Mouse (Mus musculus): ENCODE data around the gene Txnl4b.

The Txnl4b gene

GRCm38 (mm10) chr8:109595854-109596253 is 30.2 kb downstream of the Txnl4b start:
- DNase-seq (ENCODE audit: low read depth), result no peak

DNA sequence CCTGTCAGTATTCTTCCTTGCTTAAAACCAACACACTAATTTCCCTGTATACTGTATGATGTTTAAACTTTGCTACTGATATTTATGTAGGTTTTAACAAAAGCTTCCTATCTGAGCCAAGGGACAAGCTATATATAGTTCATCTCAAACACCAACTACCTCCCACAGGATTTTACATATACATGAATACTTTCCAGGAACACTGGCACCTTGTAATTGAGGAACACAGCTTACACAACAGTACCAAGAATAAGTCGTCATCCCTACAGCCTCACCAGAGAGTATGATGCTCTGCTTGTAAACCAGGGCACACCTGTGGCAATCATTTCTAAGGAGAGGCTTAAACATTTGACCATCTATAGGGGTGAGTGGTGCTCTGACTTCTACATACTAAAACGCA is 41.0 kb downstream of the Txnl4b start:
- no peak for DNase-seq (ENCODE audit: low read depth)

DNA sequence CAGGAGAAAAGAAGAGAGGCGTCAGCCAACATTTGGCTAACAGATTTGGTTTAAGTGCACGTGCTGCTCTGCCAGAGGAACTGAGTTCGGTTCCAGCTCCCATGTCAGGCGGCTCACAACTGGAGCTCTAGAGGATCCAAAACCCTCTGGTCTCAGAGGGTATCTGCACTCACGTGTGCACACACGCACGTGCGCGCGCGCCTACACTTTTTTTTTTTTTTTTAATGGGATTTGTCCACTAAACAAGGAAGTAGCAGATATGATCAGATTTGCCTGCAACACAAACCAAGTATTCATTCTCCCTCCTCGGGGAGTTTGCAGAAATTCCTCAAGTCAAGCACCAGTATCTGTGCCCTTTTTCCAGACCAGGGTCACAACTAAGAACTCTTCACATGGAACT is 42.0 kb downstream of the Txnl4b start:
- no peak for DNase-seq (ENCODE audit: low read depth)

GRCm38 (mm10) chr8:109608271-109609152 is 42.8 kb downstream of the Txnl4b start, which contains the start of gene Dhodh:
TSS of gene Dhodh (minus strand) at chr8:109608673.
- DNase-seq (ENCODE audit: low read depth), result peak; percentile 89

DNA sequence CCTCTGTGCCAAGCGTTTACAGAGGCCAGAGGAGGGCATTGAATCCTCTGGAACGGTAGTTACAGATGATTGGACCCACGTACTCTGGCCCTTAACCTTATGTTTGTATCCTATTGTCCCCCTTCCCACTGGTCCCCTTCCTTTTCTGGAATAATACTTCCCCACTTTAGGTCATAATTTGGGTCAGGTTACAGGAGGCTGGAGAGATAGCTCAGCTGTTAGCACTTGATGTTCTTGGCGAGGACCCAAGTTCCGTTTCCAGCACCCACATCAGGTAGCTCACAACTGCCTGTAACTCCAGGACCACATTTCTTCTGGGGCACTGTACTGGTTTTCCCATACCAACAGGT is 43.4 kb downstream of the Txnl4b start:
- no peak for DNase-seq (ENCODE audit: low read depth)

GRCm38 (mm10) chr8:109614243-109615210 is 48.8 kb downstream of the Txnl4b start, which contains the start of gene Pkd1l3:
TSS of gene Pkd1l3 (plus strand) at chr8:109614517.
- no peak for DNase-seq (ENCODE audit: low read depth)

DNA sequence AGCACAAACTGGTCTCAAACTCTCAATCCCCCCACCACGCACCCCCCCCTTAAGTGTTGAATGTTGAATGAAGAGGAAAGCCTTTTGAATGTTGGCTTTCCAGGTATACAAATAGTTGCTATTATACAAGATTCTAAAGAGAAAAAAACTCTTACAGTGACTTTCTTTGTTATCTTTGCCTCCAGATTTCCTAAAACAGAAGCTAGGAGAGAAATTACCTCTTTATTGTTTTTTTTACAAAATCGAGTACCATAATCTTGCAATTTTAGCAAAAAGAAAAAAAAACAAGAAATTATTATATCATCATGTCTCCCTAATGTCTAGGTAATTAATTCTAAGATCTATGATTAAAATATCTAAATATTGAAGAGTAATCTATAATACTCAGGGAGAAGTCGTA is 49.9 kb downstream of the Txnl4b start:
- DNase-seq (ENCODE audit: low read depth), result no peak

Data from fibroblast of lung, adult 2 months (primary cell).